Mouse (Mus musculus): ENCODE results near the gene Ldb2. TPM values are rescaled to one million over a fixed set of nuclear protein-coding genes. Genes with fewer than 3 reads are reported as not detected.

Gene Ldb2
- 13.3 and 16.2 TPM in 2 replicates for polyA plus RNA-seq (2016; fragmentation: Nextera tagmentation; extraction: Ambion mirVana)

GRCm38 (mm10) chr5:44799053-44799860 is at the start of gene Ldb2:
TSS of gene Ldb2 (minus strand) at chr5:44799680.
- Histone ChIP-seq H3K36me3 (no peaks in the 10 kb centered on the region), H3K27me3 (ENCODE audit: low read depth, poor library complexity, severe bottlenecking) (no peaks in the 10 kb centered on the region), H3K27ac (replicated peaks) (peak within 1 kb of the TSS; percentile 76), H3K4me1 (peaks cover 38% of the 10 kb centered on the region), H3K9me3 (replicated peaks) (no peaks in the 10 kb centered on the region), H3K4me3 (peak within 1 kb of the TSS; percentile 53)
- under 1% methylated on average over 18 of the region's 19 CpGs for WGBS
- peak; percentile 70 for DNase-seq (ENCODE audit: low spot score)

GRCm38 (mm10) chr5:44831287-44831686 is 31.8 kb upstream of the Ldb2 start:
- Histone ChIP-seq H3K9me3 (replicated peaks) (no peaks in the 10 kb centered on the region), H3K4me1 (no peaks in the 10 kb centered on the region), H3K27ac (replicated peaks) (no peak overlapping the region), H3K4me3 (no peak overlapping the region), H3K36me3 (no peaks in the 10 kb centered on the region), H3K27me3 (ENCODE audit: low read depth, poor library complexity, severe bottlenecking) (no peaks in the 10 kb centered on the region)
- 63% methylated on average over 5 of the region's 5 CpGs for WGBS
- DNase-seq (ENCODE audit: low spot score), result peak; percentile 17

GRCm38 (mm10) chr5:44815506-44815905 is 16.0 kb upstream of the Ldb2 start:
- H3K27ac ChIP-seq (replicated peaks), result no peak overlapping the region
- no peaks in the 10 kb centered on the region for H3K27me3 ChIP-seq (ENCODE audit: low read depth, poor library complexity, severe bottlenecking)
- H3K4me1 ChIP-seq, result no peaks in the 10 kb centered on the region
- no peak overlapping the region for H3K4me3 ChIP-seq
- H3K36me3 ChIP-seq, result no peaks in the 10 kb centered on the region
- DNase-seq (ENCODE audit: low spot score), result no peak
- 89% methylated on average over 1 of the region's 1 CpGs for WGBS
- no peaks in the 10 kb centered on the region for H3K9me3 ChIP-seq (replicated peaks)

GRCm38 (mm10) chr5:44805960-44806359 is 6.5 kb upstream of the Ldb2 start:
- peaks cover 5% of the 10 kb centered on the region for H3K4me1 ChIP-seq
- no peak overlapping the region for H3K4me3 ChIP-seq
- no peaks in the 10 kb centered on the region for H3K9me3 ChIP-seq (replicated peaks)
- no peaks in the 10 kb centered on the region for H3K36me3 ChIP-seq
- no peaks in the 10 kb centered on the region for H3K27me3 ChIP-seq (ENCODE audit: low read depth, poor library complexity, severe bottlenecking)
- WGBS, result 84% methylated on average over 2 of the region's 2 CpGs
- no peak for DNase-seq (ENCODE audit: low spot score)
- no peak overlapping the region for H3K27ac ChIP-seq (replicated peaks)

- H3K27ac ChIP-seq (replicated peaks), result no peak overlapping the region
- H3K9me3 ChIP-seq (replicated peaks), result no peaks in the 10 kb centered on the region
- no peak overlapping the region for H3K4me3 ChIP-seq
- peaks cover 35% of the 10 kb centered on the region for H3K4me1 ChIP-seq
- DNase-seq (ENCODE audit: low spot score), result no peak
- WGBS, result 31% methylated on average over 3 of the region's 3 CpGs
- no peaks in the 10 kb centered on the region for H3K36me3 ChIP-seq
- no peaks in the 10 kb centered on the region for H3K27me3 ChIP-seq (ENCODE audit: low read depth, poor library complexity, severe bottlenecking)
Observed at GRCm38 (mm10) chr5:44801100-44801499, 1.6 kb upstream of the Ldb2 start.

- Histone ChIP-seq H3K27me3 (ENCODE audit: low read depth, poor library complexity, severe bottlenecking) (no peaks in the 10 kb centered on the region), H3K4me3 (peak overlapping the region; percentile 53), H3K36me3 (no peaks in the 10 kb centered on the region), H3K27ac (replicated peaks) (peak overlapping the region; percentile 76), H3K9me3 (replicated peaks) (no peaks in the 10 kb centered on the region), H3K4me1 (peaks cover 38% of the 10 kb centered on the region)
- 11% methylated on average over 2 of the region's 2 CpGs for WGBS
- peak; percentile 16 for DNase-seq (ENCODE audit: low spot score)
Observed at GRCm38 (mm10) chr5:44799861-44800260, 381 bp upstream of the Ldb2 start.

GRCm38 (mm10) chr5:44798493-44798892 is 987 bp downstream of the Ldb2 start:
- no peak overlapping the region for H3K27ac ChIP-seq (replicated peaks)
- no peaks in the 10 kb centered on the region for H3K27me3 ChIP-seq (ENCODE audit: low read depth, poor library complexity, severe bottlenecking)
- no peaks in the 10 kb centered on the region for H3K36me3 ChIP-seq
- H3K4me1 ChIP-seq, result peaks cover 38% of the 10 kb centered on the region
- no peaks in the 10 kb centered on the region for H3K9me3 ChIP-seq (replicated peaks)
- 6% methylated on average over 3 of the region's 3 CpGs for WGBS
- DNase-seq (ENCODE audit: low spot score), result peak; percentile 12
- H3K4me3 ChIP-seq, result peak overlapping the region; percentile 53

- Histone ChIP-seq H3K4me1 (peaks cover 38% of the 10 kb centered on the region), H3K9me3 (replicated peaks) (no peaks in the 10 kb centered on the region), H3K4me3 (peak overlapping the region; percentile 53), H3K27me3 (ENCODE audit: low read depth, poor library complexity, severe bottlenecking) (no peaks in the 10 kb centered on the region), H3K36me3 (no peaks in the 10 kb centered on the region), H3K27ac (replicated peaks) (no peak overlapping the region)
- no peak for DNase-seq (ENCODE audit: low spot score)
- 13% methylated on average over 2 of the region's 2 CpGs for WGBS
Observed at GRCm38 (mm10) chr5:44798056-44798455, 1.4 kb downstream of the Ldb2 start.

- Histone ChIP-seq H3K27me3 (ENCODE audit: low read depth, poor library complexity, severe bottlenecking) (no peaks in the 10 kb centered on the region), H3K4me3 (no peak overlapping the region), H3K4me1 (no peaks in the 10 kb centered on the region), H3K9me3 (replicated peaks) (no peaks in the 10 kb centered on the region), H3K36me3 (no peaks in the 10 kb centered on the region), H3K27ac (replicated peaks) (no peak overlapping the region)
- WGBS, result 93% methylated on average over 3 of the region's 3 CpGs
- DNase-seq (ENCODE audit: low spot score), result no peak
Observed at GRCm38 (mm10) chr5:44784591-44784990, 14.9 kb downstream of the Ldb2 start.

GRCm38 (mm10) chr5:44779340-44779739 is 20.1 kb downstream of the Ldb2 start:
- no peaks in the 10 kb centered on the region for H3K4me1 ChIP-seq
- no peaks in the 10 kb centered on the region for H3K27me3 ChIP-seq (ENCODE audit: low read depth, poor library complexity, severe bottlenecking)
- H3K36me3 ChIP-seq, result no peaks in the 10 kb centered on the region
- 90% methylated on average over 4 of the region's 4 CpGs for WGBS
- no peaks in the 10 kb centered on the region for H3K9me3 ChIP-seq (replicated peaks)
- DNase-seq (ENCODE audit: low spot score), result no peak
- no peak overlapping the region for H3K27ac ChIP-seq (replicated peaks)
- H3K4me3 ChIP-seq, result no peak overlapping the region

- Histone ChIP-seq H3K36me3 (no peaks in the 10 kb centered on the region), H3K4me3 (no peak overlapping the region), H3K9me3 (replicated peaks) (no peaks in the 10 kb centered on the region), H3K4me1 (no peaks in the 10 kb centered on the region), H3K27me3 (ENCODE audit: low read depth, poor library complexity, severe bottlenecking) (no peaks in the 10 kb centered on the region), H3K27ac (replicated peaks) (no peak overlapping the region)
- DNase-seq (ENCODE audit: low spot score), result no peak
- 91% methylated on average over 8 of the region's 8 CpGs for WGBS
Observed at GRCm38 (mm10) chr5:44768472-44768871, 31.0 kb downstream of the Ldb2 start.

- Histone ChIP-seq H3K4me1 (no peaks in the 10 kb centered on the region), H3K9me3 (replicated peaks) (no peaks in the 10 kb centered on the region), H3K27ac (replicated peaks) (no peak overlapping the region), H3K4me3 (no peak overlapping the region), H3K27me3 (ENCODE audit: low read depth, poor library complexity, severe bottlenecking) (no peaks in the 10 kb centered on the region), H3K36me3 (no peaks in the 10 kb centered on the region)
- DNase-seq (ENCODE audit: low spot score), result no peak
- WGBS, result 87% methylated on average over 7 of the region's 7 CpGs
Observed at GRCm38 (mm10) chr5:44764911-44765310, 34.6 kb downstream of the Ldb2 start.

GRCm38 (mm10) chr5:44759178-44759577 is 40.3 kb downstream of the Ldb2 start:
- Histone ChIP-seq H3K4me1 (peaks cover 5% of the 10 kb centered on the region; the same call in 1 of the 2 replicates), H3K27ac (replicated peaks) (no peak overlapping the region), H3K36me3 (no peaks in the 10 kb centered on the region), H3K9me3 (replicated peaks) (no peaks in the 10 kb centered on the region), H3K27me3 (ENCODE audit: low read depth, poor library complexity, severe bottlenecking) (no peaks in the 10 kb centered on the region), H3K4me3 (no peak overlapping the region)
- DNase-seq (ENCODE audit: low spot score), result no peak
- WGBS, result 84% methylated on average over 4 of the region's 4 CpGs
